Comparison of ENCODE assay signal across 8 mouse cellular contexts in the genomic region with DNA sequence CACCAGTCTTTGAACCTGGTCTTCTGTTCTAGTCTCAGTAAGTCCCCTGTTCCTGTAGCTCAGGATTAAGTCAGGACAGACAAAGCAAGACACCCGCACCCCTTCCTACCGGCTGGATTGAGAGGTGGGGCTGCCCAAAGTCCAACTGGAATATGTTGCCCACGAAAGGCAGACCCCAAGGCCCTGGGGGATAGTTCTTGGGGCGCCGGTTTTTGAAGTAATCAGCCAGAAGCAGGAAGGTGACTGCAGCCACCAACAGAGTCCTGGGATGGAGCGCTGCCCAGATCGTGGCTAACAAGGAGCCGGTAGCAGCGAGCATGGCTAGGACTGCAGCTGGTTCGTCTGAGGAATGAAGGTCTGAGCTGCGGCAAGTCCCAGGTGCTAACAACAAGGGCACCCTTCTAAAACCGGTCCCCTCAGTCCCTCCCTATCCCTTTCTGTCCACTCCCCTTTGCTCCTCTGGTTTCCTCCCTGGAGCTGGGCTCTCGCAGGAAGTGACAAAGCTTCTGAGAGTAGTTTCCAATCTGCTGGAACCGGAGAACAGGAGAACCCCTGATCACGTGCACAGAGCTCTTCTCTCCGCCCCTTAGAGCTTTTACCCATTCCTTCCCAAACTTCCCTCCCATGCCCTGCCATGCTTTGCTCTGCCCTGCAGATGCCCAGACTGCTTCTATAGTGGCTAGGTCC. TPM values are rescaled to one million over a fixed set of nuclear protein-coding genes. Genes with fewer than 3 reads are reported as not detected.
DNase-seq lines count a peak whose midpoint lies in the region; ATAC-seq and TF ChIP-seq lines count a peak whose summit lies in the region.

A gene (minus strand): TSS at position 529 of the 687 bp plus-strand sequence.

- no peak for TF ChIP-seq CTCF in ES-Bruce4 (IDR thresholded peaks at IDR 0.05; ENCODE audit: low read depth, low read length)
- TF ChIP-seq CTCF in cerebellum, adult 2 months (IDR thresholded peaks at IDR 0.05; ENCODE audit: borderline replicate concordance, insufficient read depth, low read depth, low read length) = no peak

- H3K4me2 ChIP-seq in liver, embryonic 16.5 days (ENCODE audit: low read depth, low read length) = peak within 1 kb of the TSS; percentile 55
- H3K4me2 ChIP-seq in neural tube, embryonic 13.5 days = peak within 1 kb of the TSS; percentile 70

- no peak within 1 kb of the TSS for H3K9ac ChIP-seq in ES-Bruce4 (ENCODE audit: low read depth, poor library complexity, severe bottlenecking)
- peak within 1 kb of the TSS; percentile 37; the same call in 1 of the 2 replicates for H3K9ac ChIP-seq in liver, embryonic 16.5 days (ENCODE audit: low read depth, low read length)
- H3K9ac ChIP-seq in neural tube, embryonic 13.5 days = peak within 1 kb of the TSS; percentile 82

- no peaks in the 10 kb centered on the region for H3K9me3 ChIP-seq in ES-Bruce4 (replicated peaks; ENCODE audit: control insufficient read depth, insufficient read depth, low read length, poor library complexity, severe bottlenecking)
- no peaks in the 10 kb centered on the region for H3K9me3 ChIP-seq in liver, embryonic 16.5 days (replicated peaks; ENCODE audit: control insufficient read depth, low read length)
- no peaks in the 10 kb centered on the region for H3K9me3 ChIP-seq in neural tube, embryonic 13.5 days

- WGBS in cerebellum, adult 2 months = 2% methylated on average over 16 of the region's 16 CpGs
- under 1% methylated on average over 16 of the region's 16 CpGs for WGBS in large intestine, adult 2 months
- 4% methylated on average over 16 of the region's 16 CpGs for WGBS in liver, embryonic 16.5 days (ENCODE audit: insufficient replicate concordance)
- 6% methylated on average over 16 of the region's 16 CpGs for WGBS in neural tube, embryonic 13.5 days

- no peak within 1 kb of the TSS for H3K27ac ChIP-seq in ES-Bruce4 (ENCODE audit: insufficient read depth, low read length)
- no peak within 1 kb of the TSS for H3K27ac ChIP-seq in cerebellum, adult 2 months (ENCODE audit: insufficient read depth, low read length)
- H3K27ac ChIP-seq in liver, embryonic 16.5 days (ENCODE audit: low read length) = no peak within 1 kb of the TSS
- H3K27ac ChIP-seq in neural tube, embryonic 13.5 days (replicated peaks) = peak within 1 kb of the TSS; percentile 61

- ATAC-seq in liver, embryonic 16.5 days (ENCODE audit: low read depth) = peak; percentile 70
- ATAC-seq in neural tube, embryonic 13.5 days (ENCODE audit: low read depth) = peak; percentile 92

- TF ChIP-seq POLR2A in ES-Bruce4 (IDR thresholded peaks at IDR 0.05; ENCODE audit: insufficient read depth, low read length) = no peak
- TF ChIP-seq POLR2A in cerebellum, adult 2 months (IDR thresholded peaks at IDR 0.05; ENCODE audit: borderline replicate concordance, insufficient read depth, low read length) = no peak

- intact Hi-C loops in heart, postnatal 25 days (cut with DNase I) = loop anchor here (5.0 kb wide), 1 partner anchor 39 kb away; a partner anchor contains a TSS

- no peaks in the 10 kb centered on the region for H3K27me3 ChIP-seq in ES-Bruce4 (ENCODE audit: control insufficient read depth, insufficient read depth, low read length, poor library complexity, severe bottlenecking)
- no peaks in the 10 kb centered on the region for H3K27me3 ChIP-seq in cerebellum, adult 2 months (ENCODE audit: control insufficient read depth, insufficient read depth, low read length)
- H3K27me3 ChIP-seq in liver, embryonic 16.5 days (ENCODE audit: control insufficient read depth, insufficient read depth, low read depth, low read length) = no peaks in the 10 kb centered on the region
- H3K27me3 ChIP-seq in neural tube, embryonic 13.5 days = no peaks in the 10 kb centered on the region

- peak within 1 kb of the TSS; percentile 40 for H3K4me3 ChIP-seq in ES-Bruce4 (ENCODE audit: low read depth, low read length)
- H3K4me3 ChIP-seq in cerebellum, adult 2 months (replicated peaks; ENCODE audit: insufficient read depth, low read depth, low read length) = peak within 1 kb of the TSS; percentile 46
- H3K4me3 ChIP-seq in liver, embryonic 16.5 days (ENCODE audit: low read depth, low read length) = peak within 1 kb of the TSS; percentile 57
- H3K4me3 ChIP-seq in neural tube, embryonic 13.5 days = peak within 1 kb of the TSS; percentile 57

- DNase-seq in cerebellum, adult 2 months = peak; percentile 13 to 16
- DNase-seq in forelimb bud, embryonic 11.5 days (ENCODE audit: low read depth, low spot score) = peak; percentile 77
- DNase-seq in heart, postnatal 25 days (ENCODE audit: low spot score) = peak; percentile 32
- DNase-seq in large intestine, adult 2 months (ENCODE audit: low read depth, low spot score) = peak; percentile 62
- DNase-seq in yolk sac, embryonic 10.5 days (ENCODE audit: low spot score) = peak; percentile 24

- TF ChIP-seq EP300 in ES-Bruce4 (IDR thresholded peaks at IDR 0.05; ENCODE audit: insufficient read depth, low read depth, low read length) = no peak

- no peaks in the 10 kb centered on the region for H3K4me1 ChIP-seq in ES-Bruce4 (ENCODE audit: control insufficient read depth, insufficient read depth, low read length)
- H3K4me1 ChIP-seq in cerebellum, adult 2 months (ENCODE audit: control insufficient read depth, insufficient read depth, low read length) = no peaks in the 10 kb centered on the region
- H3K4me1 ChIP-seq in liver, embryonic 16.5 days (ENCODE audit: control insufficient read depth, low read depth, low read length) = no peaks in the 10 kb centered on the region
- H3K4me1 ChIP-seq in neural tube, embryonic 13.5 days (replicated peaks) = peaks cover 3% of the 10 kb centered on the region

- no peaks in the 10 kb centered on the region for H3K36me3 ChIP-seq in ES-Bruce4 (ENCODE audit: control insufficient read depth, insufficient read depth, low read length, poor library complexity, severe bottlenecking)
- H3K36me3 ChIP-seq in liver, embryonic 16.5 days (ENCODE audit: control insufficient read depth, insufficient read depth) = no peaks in the 10 kb centered on the region
- no peaks in the 10 kb centered on the region for H3K36me3 ChIP-seq in neural tube, embryonic 13.5 days

RNA-seq across cellular contexts. Expression of the gene that starts here (rescaled TPM):
- 0.26 and 0.58 TPM in 2 replicates for polyA plus RNA-seq in ES-Bruce4 (2011; ENCODE audit: insufficient read depth, insufficient read length, low read depth, missing spikeins)
- 10.7 and 12.8 TPM in 2 replicates for polyA plus RNA-seq in cerebellum, adult 2 months (2012; rRNA removed)
- total RNA-seq in heart, postnatal 25 days (2021) = 1 to 10 TPM; 2.7 TPM
- polyA plus RNA-seq in large intestine, adult 2 months (2012; rRNA removed) = 9.2 and 18.9 TPM in 2 replicates
- 1.6 and 1.8 TPM in 2 replicates for polyA plus RNA-seq in liver, embryonic 16.5 days (2015; fragmentation: Nextera tagmentation; extraction: Ambion mirVana)
- 7.1 and 7.7 TPM in 2 replicates for polyA plus RNA-seq in neural tube, embryonic 13.5 days (2015; fragmentation: Nextera tagmentation; extraction: Ambion mirVana)

Comparison
In these comparisons a context has a peak if more than half of its experiments do, and no peak if none do; other contexts are left out.
1. DNase-seq: peak in every context shown above with its lines; median percentile 77 in forelimb bud, embryonic 11.5 days; 62 in large intestine, adult 2 months; 32 in heart, postnatal 25 days; 24 in yolk sac, embryonic 10.5 days; 14 in cerebellum, adult 2 months.